Mouse (Mus musculus) MEL (cell line): ENCODE results near the gene Pdss2. TPM values are rescaled to one million over a fixed set of nuclear protein-coding genes. Genes with fewer than 3 reads are reported as not detected.

Experiments used
- DNase-seq: peaks from one replicate; pipeline ENCODE4 v3.0.0; 2011; ENCODE audit warnings: low read depth, low spot score
- H3K27ac ChIP-seq: 2 replicates; pipeline ENCODE4 v1.5.1; 2012; ENCODE audit warnings: low read depth, mild to moderate bottlenecking, control low read depth, low read length, moderate library complexity; ENCODE audit not compliant: control insufficient read depth
- H3K27me3 ChIP-seq, 2 experiments: fragments of 150-350 bp in 1 of 2; sonication (generic) in 1 of 2; 2 replicates each; pipeline ENCODE4 v1.6.1; 2012; ENCODE audit warnings: low read length in 2 of 2, mild to moderate bottlenecking in 2 of 2, improper control_type of control experiment in 1 of 2, moderate library complexity in 1 of 2; ENCODE audit not compliant: insufficient read depth in 2 of 2, control insufficient read depth in 1 of 2
- H3K36me3 ChIP-seq, 2 experiments: 2 replicates each; pipeline ENCODE4 v1.6.1; 2012 to 2014; ENCODE audit warnings: low read length in 2 of 2, improper control_type of control experiment in 1 of 2, inconsistent platforms in 1 of 2, mild to moderate bottlenecking in 1 of 2; ENCODE audit not compliant: insufficient read depth in 2 of 2, control insufficient read depth in 1 of 2
- H3K4me1 ChIP-seq, 2 experiments: fragments of 150-350 bp in 1 of 2; sonication (generic) in 1 of 2; 2 replicates each; pipeline ENCODE4 v1.6.1; 2012; ENCODE audit warnings: low read length in 2 of 2, improper control_type of control experiment in 1 of 2, mild to moderate bottlenecking in 1 of 2; ENCODE audit not compliant: insufficient read depth in 2 of 2, control insufficient read depth in 1 of 2
- H3K4me3 ChIP-seq, 2 experiments: fragments of 150-350 bp in 1 of 2; sonication (generic) in 1 of 2; 2 replicates each; pipeline ENCODE4 v1.5.1; 2012; ENCODE audit warnings: low read depth in 2 of 2, low read length in 2 of 2, mild to moderate bottlenecking in 2 of 2, moderate library complexity in 2 of 2, control low read depth in 1 of 2, improper control_type of control experiment in 1 of 2; ENCODE audit not compliant: control insufficient read depth in 1 of 2, insufficient read depth in 1 of 2
- H3K79me2 ChIP-seq: 2 replicates; pipeline ENCODE4 v1.6.1; 2012; ENCODE audit warnings: mild to moderate bottlenecking, low read length, moderate library complexity; ENCODE audit not compliant: control insufficient read depth, poor library complexity, insufficient read depth
- H3K9ac ChIP-seq: 2 replicates; pipeline ENCODE4 v1.6.1; 2012; ENCODE audit warnings: low read depth, mild to moderate bottlenecking, control low read depth, low read length, moderate library complexity; ENCODE audit not compliant: control insufficient read depth, poor library complexity, severe bottlenecking
- H3K9me3 ChIP-seq: fragments of 150-350 bp; sonication (generic); replicated peaks from 2 replicates; pipeline ENCODE4 v1.6.1; 2012; ENCODE audit warnings: mild to moderate bottlenecking, low read length, improper control_type of control experiment, moderate library complexity; ENCODE audit not compliant: insufficient read depth
- BHLHE40 ChIP-seq: IDR thresholded peaks from 2 replicates; pipeline ENCODE4 v1.6.1; 2012; ENCODE audit warnings: low read depth, mild to moderate bottlenecking, inconsistent platforms, low read length, improper control_type of control experiment, borderline replicate concordance
- EP300 ChIP-seq, 2 experiments: IDR thresholded peaks; 2 replicates each; pipeline ENCODE4 v1.6.1; 2011; ENCODE audit warnings: improper control_type of control experiment in 2 of 2, low read length in 2 of 2, low read depth in 1 of 2, mild to moderate bottlenecking in 1 of 2
- ETS1 ChIP-seq: IDR thresholded peaks from 2 replicates; pipeline ENCODE4 v1.6.1; 2012; ENCODE audit warnings: low read depth, mild to moderate bottlenecking, inconsistent platforms, low read length, improper control_type of control experiment, moderate library complexity
- GABPA ChIP-seq: IDR thresholded peaks from 2 replicates; pipeline ENCODE4 v1.6.1; 2012; ENCODE audit warnings: low read depth, mild to moderate bottlenecking, inconsistent platforms, low read length, improper control_type of control experiment, moderate library complexity
- GATA1 ChIP-seq: IDR thresholded peaks from 2 replicates; pipeline ENCODE4 v1.6.1; 2011; ENCODE audit warnings: low read depth, low read length, improper control_type of control experiment
- HCFC1 ChIP-seq: IDR thresholded peaks from 2 replicates; pipeline ENCODE4 v1.6.1; 2012; ENCODE audit warnings: low read depth, mild to moderate bottlenecking, inconsistent platforms, low read length, improper control_type of control experiment, moderate library complexity
- KAT2A ChIP-seq: conservative IDR thresholded peaks from 2 replicates; pipeline ENCODE4 v1.6.1; 2012; ENCODE audit warnings: low read depth, low read length, improper control_type of control experiment, inconsistent platforms
- MAFK ChIP-seq: IDR thresholded peaks from 2 replicates; pipeline ENCODE4 v1.6.1; 2011; ENCODE audit warnings: low read depth, mild to moderate bottlenecking, low read length, improper control_type of control experiment, borderline replicate concordance
- MAZ ChIP-seq: IDR thresholded peaks from 2 replicates; pipeline ENCODE4 v1.6.1; 2012; ENCODE audit warnings: low read depth, mild to moderate bottlenecking, inconsistent platforms, low read length, improper control_type of control experiment
- MEF2A ChIP-seq: IDR thresholded peaks from 2 replicates; pipeline ENCODE4 v1.6.1; 2014; ENCODE audit warnings: low read depth, mild to moderate bottlenecking, inconsistent platforms, low read length, improper control_type of control experiment; ENCODE audit not compliant: poor library complexity, insufficient replicate concordance, severe bottlenecking; ENCODE audit errors: extremely low read depth
- MYB ChIP-seq: IDR thresholded peaks from 2 replicates; pipeline ENCODE4 v1.6.1; 2011; ENCODE audit warnings: mild to moderate bottlenecking, low read depth, low read length, improper control_type of control experiment
- MYC ChIP-seq: IDR thresholded peaks from 2 replicates; pipeline ENCODE4 v1.6.1; 2011; ENCODE audit warnings: low read depth, mild to moderate bottlenecking, low read length, improper control_type of control experiment, moderate library complexity
- NELFE ChIP-seq: IDR thresholded peaks from 2 replicates; pipeline ENCODE4 v1.6.1; 2011; ENCODE audit warnings: low read depth, low read length, improper control_type of control experiment
- NRF1 ChIP-seq: IDR thresholded peaks from 2 replicates; pipeline ENCODE4 v1.6.1; 2014; ENCODE audit warnings: low read depth, mild to moderate bottlenecking, inconsistent platforms, low read length, improper control_type of control experiment, moderate library complexity; ENCODE audit not compliant: poor library complexity, insufficient read depth, severe bottlenecking
- POLR2AphosphoS2 ChIP-seq: IDR thresholded peaks from 2 replicates; pipeline ENCODE4 v1.6.1; 2011; ENCODE audit warnings: low read length, improper control_type of control experiment
- POLR2AphosphoS5 ChIP-seq: IDR thresholded peaks from 2 replicates; pipeline ENCODE4 v1.6.1; 2012; ENCODE audit warnings: low read depth, borderline replicate concordance, mild to moderate bottlenecking, inconsistent platforms, low read length, moderate library complexity, mixed read lengths
- RAD21 ChIP-seq: IDR thresholded peaks from 2 replicates; pipeline ENCODE4 v1.6.1; 2011; ENCODE audit warnings: mild to moderate bottlenecking, low read depth, low read length, improper control_type of control experiment
- RCOR1 ChIP-seq: IDR thresholded peaks from 2 replicates; pipeline ENCODE4 v1.6.1; 2012; ENCODE audit warnings: low read depth, mild to moderate bottlenecking, inconsistent platforms, low read length, improper control_type of control experiment
- ZKSCAN1 ChIP-seq: IDR thresholded peaks from 2 replicates; pipeline ENCODE4 v1.6.1; 2012; ENCODE audit warnings: low read depth, mild to moderate bottlenecking, inconsistent platforms, low read length, improper control_type of control experiment, moderate library complexity
- ZMIZ1 ChIP-seq: IDR thresholded peaks from 2 replicates; pipeline ENCODE4 v1.6.1; 2012; ENCODE audit warnings: low read depth, mild to moderate bottlenecking, inconsistent platforms, low read length, improper control_type of control experiment, moderate library complexity
- polyA plus RNA-seq, 2 experiments: library from polyadenylated mRNA; stranded (reverse) in 1 of 2; unstranded in 1 of 2; fragments of >175 nt in 1 of 2; fragments of >200 nt in 1 of 2; gene quantifications; 2 replicates each; pipeline versions ENCODE4 v1.2.1 to v1.2.4; 2012; ENCODE audit warnings: low replicate concordance in 2 of 2, low read depth in 1 of 2; ENCODE audit not compliant: insufficient read length in 2 of 2, insufficient read depth in 1 of 2, missing spikeins in 1 of 2
- total RNA-seq: library from RNA; depleted of rRNA; stranded (reverse); fragments of 300-350 nt; gene quantifications from 2 replicates; pipeline ENCODE4 v1.2.3, GENCODE M21; 2012

The Pdss2 gene
- total and polyA plus RNA-seq, 3 experiments: 14.3 to 14.8 TPM; not detected in 1

- Histone ChIP-seq H3K27me3 (no peaks in the 10 kb centered on the region), H3K4me1 (peaks cover 0 to 2% of the 10 kb centered on the region in 2 experiments; a peak in 2 of 4 replicates), H3K79me2 (no peaks in the 10 kb centered on the region), H3K36me3 (peaks cover 0 to 2% of the 10 kb centered on the region in 2 experiments; a peak in 3 of 4 replicates), H3K27ac (no peak overlapping the region), H3K9ac (no peak overlapping the region), H3K4me3 (no peak overlapping the region), H3K9me3 (no peaks in the 10 kb centered on the region)
- DNase-seq: no peak
- TF ChIP-seq HCFC1 (no peak), ZMIZ1 (no peak), GABPA (no peak), POLR2AphosphoS2 (no peak), ETS1 (no peak), KAT2A (no peak), RCOR1 (no peak)
Measured at GRCm38 (mm10) chr10:43357884-43358283, 136.6 kb downstream of the Pdss2 start.

DNA sequence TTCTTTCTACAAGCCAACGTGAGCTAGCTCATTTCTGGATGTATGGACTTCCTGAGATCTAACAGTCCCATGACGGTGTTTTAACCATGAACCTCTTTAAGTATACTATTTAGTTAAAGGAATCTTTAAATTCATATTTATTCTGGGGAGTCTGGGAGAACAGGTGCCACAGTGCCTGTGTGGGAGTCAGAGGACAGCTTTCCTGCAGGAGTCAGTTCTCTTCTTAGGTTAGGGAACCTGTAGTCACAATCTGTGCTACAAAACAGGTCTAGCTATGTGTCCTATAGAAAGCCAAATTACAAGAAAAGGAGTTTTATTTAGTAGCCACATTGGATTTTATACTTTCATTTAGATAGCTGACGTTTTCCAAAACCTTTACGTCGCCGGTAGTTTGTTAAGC, 141.7 kb downstream of the Pdss2 start:
- H3K4me1 ChIP-seq: no peaks in the 10 kb centered on the region
- H3K27ac ChIP-seq: no peak overlapping the region
- H3K4me3 ChIP-seq: no peak overlapping the region
- H3K79me2 ChIP-seq: no peaks in the 10 kb centered on the region
- H3K36me3 ChIP-seq: no peaks in the 10 kb centered on the region
- no peak for DNase-seq
- TF ChIP-seq MYB (no peak), MAZ (no peak), BHLHE40 (no peak), ZMIZ1 (no peak), HCFC1 (no peak), KAT2A (no peak), NELFE (no peak), NRF1 (no peak), MAFK (no peak), RAD21 (no peak), ETS1 (no peak), POLR2AphosphoS5 (no peak), GABPA (no peak), ZKSCAN1 (no peak), EP300 (IDR thresholded peaks at IDR 0.05; ENCODE audit: low read depth in 1 of 2, low read length in 2 of 2) (no peak), MEF2A (no peak), GATA1 (no peak), MYC (no peak)
- H3K9ac ChIP-seq: no peak overlapping the region
- no peaks in the 10 kb centered on the region for H3K27me3 ChIP-seq
- H3K9me3 ChIP-seq: no peaks in the 10 kb centered on the region
